Mouse (Mus musculus) heart, adult 2 months (tissue): ENCODE measurements at regions not wholly inside any gene's neighbourhood (a gene's known extent, or its start where the extent isn't known, plus 50 kb on each side); places are given as distances from the start of the nearest gene placed in this dataset.

ENCODE experiments used
- DNase-seq, 2 experiments: peaks; one replicate each; pipeline ENCODE4 v3.0.0; 2021
- H3K27ac ChIP-seq: fragments of 200-600 bp; 2 replicates; pipeline ENCODE4 v1.8.1; 2022
- H3K27me3 ChIP-seq: fragments of 200-500 bp; 2 replicates; pipeline ENCODE4 v1.6.1; 2012; ENCODE audit warnings: mild to moderate bottlenecking, low read length, inconsistent platforms, mixed read lengths; ENCODE audit not compliant: control insufficient read depth, insufficient read depth
- H3K36me3 ChIP-seq: fragments of 200-500 bp; 2 replicates; pipeline ENCODE4 v1.6.1; 2012; ENCODE audit warnings: low read length, inconsistent platforms; ENCODE audit not compliant: control insufficient read depth, insufficient read depth
- H3K4me1 ChIP-seq: fragments of 200-500 bp; 2 replicates; pipeline ENCODE4 v1.6.1; 2011; ENCODE audit warnings: low read length; ENCODE audit not compliant: control insufficient read depth, insufficient read depth
- H3K4me3 ChIP-seq: fragments of 200-600 bp; 2 replicates; pipeline ENCODE4 v1.8.1; 2022
- H3K79me2 ChIP-seq: fragments of 200-500 bp; replicated peaks from 2 replicates; pipeline ENCODE4 v1.6.1; 2012; ENCODE audit warnings: mild to moderate bottlenecking, inconsistent platforms, low read length, moderate library complexity, mixed read lengths; ENCODE audit not compliant: control insufficient read depth, insufficient read depth
- H3K9ac ChIP-seq: fragments of 200-500 bp; 2 replicates; pipeline ENCODE4 v1.6.1; 2012; ENCODE audit warnings: low read depth, mild to moderate bottlenecking, control low read depth, inconsistent platforms, low read length, mixed read lengths
- CTCF ChIP-seq: fragments of 200-600 bp; IDR thresholded peaks from 2 replicates; pipeline ENCODE4 v1.8.1; 2022; ENCODE audit warnings: antibody characterized with exemption, mild to moderate bottlenecking, moderate library complexity
- EP300 ChIP-seq: fragments of 200-500 bp; IDR thresholded peaks from 2 replicates; pipeline ENCODE4 v1.6.1; 2011; ENCODE audit warnings: low read depth, low read length, control low read depth; ENCODE audit not compliant: insufficient read depth
- POLR2A ChIP-seq: fragments of 200-500 bp; IDR thresholded peaks from 2 replicates; pipeline ENCODE4 v1.6.1; 2011; ENCODE audit warnings: mild to moderate bottlenecking, low read depth, low read length, control low read depth; ENCODE audit not compliant: insufficient read depth
- WGBS: fragments of 180-500 bp; shearing (Covaris S2); methylation state at CpG from one replicate; pipeline ENCODE4 v1.1.7; 2018; 5-methylcytosine and 5-hydroxymethylcytosine counted together
- intact Hi-C: fragments of 180-260 bp; cut with DNase I; formaldehyde crosslinking; loops from one replicate; pipeline ENCODE4 v1.15.1; 2025

GRCm38 (mm10) chr6:20982931-20983330 lies 232.4 kb upstream of the Kcnd2 start:
- H3K36me3 ChIP-seq, result no peaks in the 10 kb centered on the region
- no peak for TF ChIP-seq CTCF
- TF ChIP-seq POLR2A, result no peak
- TF ChIP-seq EP300, result no peak
- no peaks in the 10 kb centered on the region for H3K27me3 ChIP-seq
- 67% methylated on average over 2 of the region's 2 CpGs for WGBS
- no peak for DNase-seq
- no peak overlapping the region for H3K9ac ChIP-seq
- intact Hi-C loops, result no loop called here
- no peaks in the 10 kb centered on the region for H3K4me1 ChIP-seq
- H3K4me3 ChIP-seq, result no peak overlapping the region
- H3K79me2 ChIP-seq, result no peaks in the 10 kb centered on the region
- no peak overlapping the region for H3K27ac ChIP-seq

- no peak overlapping the region for H3K4me3 ChIP-seq
- 55% methylated on average over 2 of the region's 2 CpGs for WGBS
- intact Hi-C loops, result no loop called here
- H3K79me2 ChIP-seq, result no peaks in the 10 kb centered on the region
- no peaks in the 10 kb centered on the region for H3K27me3 ChIP-seq
- no peak overlapping the region for H3K27ac ChIP-seq
- DNase-seq, result no peak
- TF ChIP-seq EP300 (no peak), CTCF (no peak), POLR2A (no peak)
- H3K4me1 ChIP-seq, result no peaks in the 10 kb centered on the region
- H3K36me3 ChIP-seq, result no peaks in the 10 kb centered on the region
- no peak overlapping the region for H3K9ac ChIP-seq
Measured at GRCm38 (mm10) chr6:21005077-21005476, 210.2 kb upstream of the Kcnd2 start.

GRCm38 (mm10) chr6:21047924-21048323 lies 167.4 kb upstream of the Kcnd2 start:
- H3K36me3 ChIP-seq, result no peaks in the 10 kb centered on the region
- H3K27ac ChIP-seq, result peak overlapping the region; percentile 64
- no peaks in the 10 kb centered on the region for H3K4me1 ChIP-seq
- no peak overlapping the region for H3K4me3 ChIP-seq
- H3K9ac ChIP-seq, result no peak overlapping the region
- no peaks in the 10 kb centered on the region for H3K79me2 ChIP-seq
- TF ChIP-seq POLR2A, result no peak
- no peak for TF ChIP-seq EP300
- no peak for TF ChIP-seq CTCF
- DNase-seq, result peak in 1 of 2 experiments; percentile 50
- no peaks in the 10 kb centered on the region for H3K27me3 ChIP-seq
- WGBS, result 23% methylated on average over 1 of the region's 1 CpGs
- intact Hi-C loops, result loop anchor here (10.0 kb wide), 2 partner anchors 167 to 203 kb away; partner anchors contain the start of gene Kcnd2

DNA sequence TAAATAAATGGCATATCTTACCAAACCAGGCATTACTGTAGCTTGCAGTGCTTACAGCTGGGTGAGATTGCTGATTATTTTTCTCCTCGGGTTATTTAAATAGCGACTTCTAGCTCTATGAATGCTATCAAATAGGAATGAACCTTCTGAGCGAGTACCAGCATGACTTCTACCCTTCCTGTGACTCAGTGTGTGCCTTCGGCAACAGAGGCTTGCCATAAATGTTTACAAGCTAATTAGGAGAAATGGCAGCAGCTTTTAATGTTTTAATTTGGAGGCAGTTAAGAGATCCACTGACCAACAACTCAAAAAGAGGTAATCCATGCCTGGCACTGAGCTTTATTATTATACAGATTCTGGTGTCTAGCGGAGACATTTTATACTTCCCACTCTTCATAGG lies 122.3 kb upstream of the Kcnd2 start:
- TF ChIP-seq POLR2A (no peak), CTCF (no peak), EP300 (no peak)
- Histone ChIP-seq H3K4me1 (no peaks in the 10 kb centered on the region), H3K27ac (no peak overlapping the region), H3K4me3 (no peak overlapping the region), H3K27me3 (no peaks in the 10 kb centered on the region), H3K79me2 (no peaks in the 10 kb centered on the region), H3K36me3 (no peaks in the 10 kb centered on the region), H3K9ac (no peak overlapping the region)
- 73% methylated on average over 5 of the region's 5 CpGs for WGBS
- intact Hi-C loops, result no loop called here
- DNase-seq, result no peak

DNA sequence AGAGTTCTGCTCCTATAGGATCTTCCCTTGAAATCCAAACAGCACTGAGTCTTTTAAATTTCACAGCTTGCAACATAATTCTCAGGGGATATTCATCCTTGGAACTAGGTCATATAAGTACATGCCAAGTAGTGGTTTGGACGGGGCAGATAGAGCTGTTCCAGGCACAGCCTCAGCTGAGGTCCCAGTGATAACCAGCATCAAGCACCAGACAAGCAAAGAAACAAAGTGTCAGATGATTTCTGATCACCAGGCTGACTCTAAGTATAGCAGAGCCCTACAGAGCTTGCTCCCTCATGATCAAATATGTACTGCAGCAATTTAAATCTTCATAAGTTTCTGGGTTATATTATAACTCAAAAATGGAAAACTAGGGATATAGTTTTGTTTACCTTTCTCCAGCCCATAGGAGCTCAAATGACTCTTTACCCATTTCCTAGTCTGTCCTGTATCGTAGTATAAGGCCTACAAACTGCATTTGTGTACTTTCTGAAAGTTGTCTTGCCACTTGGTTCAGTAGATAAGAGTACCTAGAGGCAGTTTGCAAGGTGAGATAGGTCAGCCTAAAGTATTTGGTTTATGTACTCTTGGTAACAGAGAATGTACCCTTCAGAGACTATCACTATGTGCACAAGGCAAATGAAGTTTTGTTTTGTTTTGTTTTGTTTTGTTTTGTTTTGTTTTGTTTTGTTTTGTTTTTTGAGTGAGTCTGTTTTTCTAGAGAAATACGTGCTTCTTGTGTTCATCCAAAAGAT lies 103.9 kb upstream of the Kcnd2 start:
- Histone ChIP-seq H3K79me2 (no peaks in the 10 kb centered on the region), H3K4me1 (no peaks in the 10 kb centered on the region), H3K27ac (peak overlapping the region; percentile 73), H3K36me3 (no peaks in the 10 kb centered on the region), H3K4me3 (no peak overlapping the region), H3K27me3 (no peaks in the 10 kb centered on the region), H3K9ac (no peak overlapping the region)
- TF ChIP-seq EP300, result peak; percentile 70; the same call in 1 of the 2 replicates
- TF ChIP-seq CTCF, result no peak
- intact Hi-C loops, result loop anchor here (2.0 to 10.0 kb wide), 3 partner anchors 59 to 267 kb away; no protein-coding TSS in a partner anchor
- DNase-seq, result peak in 1 of 2 experiments; percentile 44
- 32% methylated on average over 3 of the region's 3 CpGs for WGBS

GRCm38 (mm10) chr6:21122119-21122518 lies 93.2 kb upstream of the Kcnd2 start:
- no peaks in the 10 kb centered on the region for H3K27me3 ChIP-seq
- H3K9ac ChIP-seq, result no peak overlapping the region
- H3K36me3 ChIP-seq, result no peaks in the 10 kb centered on the region
- intact Hi-C loops, result no loop called here
- H3K79me2 ChIP-seq, result no peaks in the 10 kb centered on the region
- TF ChIP-seq POLR2A, result no peak
- no peak for TF ChIP-seq EP300
- TF ChIP-seq CTCF, result no peak
- H3K4me3 ChIP-seq, result no peak overlapping the region
- H3K27ac ChIP-seq, result no peak overlapping the region
- DNase-seq, result no peak
- H3K4me1 ChIP-seq, result no peaks in the 10 kb centered on the region
- 62% methylated on average over 1 of the region's 1 CpGs for WGBS
